Mouse (Mus musculus): ENCODE measurements around the gene Pik3cb. TPM values are rescaled to one million over a fixed set of nuclear protein-coding genes. Genes with fewer than 3 reads are reported as not detected.

Pik3cb gene
- polyA plus RNA-seq, 1 experiment from 2014 or later, result 4.0 TPM

DNA sequence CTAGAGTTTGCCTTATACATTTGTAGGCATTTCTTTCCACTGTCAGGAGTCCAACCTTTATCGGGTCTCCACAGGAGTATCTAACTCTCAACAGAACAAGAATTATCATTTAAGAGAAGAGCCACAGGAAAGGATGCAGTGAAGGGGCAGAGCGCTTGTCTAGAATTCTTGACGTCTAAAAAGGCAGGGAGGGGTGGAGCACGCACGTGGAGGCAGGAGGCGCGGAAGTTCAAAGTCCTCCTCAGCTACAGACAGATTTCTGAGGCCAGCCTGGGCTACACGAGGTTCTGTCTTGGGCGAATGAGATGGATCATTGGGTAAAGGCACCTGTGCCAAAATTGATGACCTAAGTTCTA lies 23.7 kb upstream of the Pik3cb start:
- H3K4me2 ChIP-seq (replicated peaks; ENCODE audit: low read depth), result no peak overlapping the region
- no peaks in the 10 kb centered on the region for H3K36me3 ChIP-seq (ENCODE audit: control insufficient read depth, insufficient read depth, low read length)
- no peaks in the 10 kb centered on the region for H3K27me3 ChIP-seq (ENCODE audit: control insufficient read depth, insufficient read depth, low read length)
- no peak for DNase-seq (ENCODE audit: low spot score)
- no peak overlapping the region for H3K9ac ChIP-seq (ENCODE audit: low read length)
- H3K27ac ChIP-seq (replicated peaks), result no peak overlapping the region
- 65% methylated on average over 9 of the region's 9 CpGs for WGBS
- H3K4me3 ChIP-seq (ENCODE audit: low read depth, low read length), result no peak overlapping the region
- ATAC-seq (ENCODE audit: low FRiP score, low TSS enrichment), result no peak
- no peaks in the 10 kb centered on the region for H3K4me1 ChIP-seq (replicated peaks; ENCODE audit: control insufficient read depth, insufficient read depth)
- no peak for TF ChIP-seq EP300 (optimal IDR thresholded peaks at IDR 0.05)
- no peak for TF ChIP-seq CTCF (IDR thresholded peaks at IDR 0.05; ENCODE audit: low read depth)
- H3K9me3 ChIP-seq (ENCODE audit: control insufficient read depth, low read length), result no peaks in the 10 kb centered on the region

DNA sequence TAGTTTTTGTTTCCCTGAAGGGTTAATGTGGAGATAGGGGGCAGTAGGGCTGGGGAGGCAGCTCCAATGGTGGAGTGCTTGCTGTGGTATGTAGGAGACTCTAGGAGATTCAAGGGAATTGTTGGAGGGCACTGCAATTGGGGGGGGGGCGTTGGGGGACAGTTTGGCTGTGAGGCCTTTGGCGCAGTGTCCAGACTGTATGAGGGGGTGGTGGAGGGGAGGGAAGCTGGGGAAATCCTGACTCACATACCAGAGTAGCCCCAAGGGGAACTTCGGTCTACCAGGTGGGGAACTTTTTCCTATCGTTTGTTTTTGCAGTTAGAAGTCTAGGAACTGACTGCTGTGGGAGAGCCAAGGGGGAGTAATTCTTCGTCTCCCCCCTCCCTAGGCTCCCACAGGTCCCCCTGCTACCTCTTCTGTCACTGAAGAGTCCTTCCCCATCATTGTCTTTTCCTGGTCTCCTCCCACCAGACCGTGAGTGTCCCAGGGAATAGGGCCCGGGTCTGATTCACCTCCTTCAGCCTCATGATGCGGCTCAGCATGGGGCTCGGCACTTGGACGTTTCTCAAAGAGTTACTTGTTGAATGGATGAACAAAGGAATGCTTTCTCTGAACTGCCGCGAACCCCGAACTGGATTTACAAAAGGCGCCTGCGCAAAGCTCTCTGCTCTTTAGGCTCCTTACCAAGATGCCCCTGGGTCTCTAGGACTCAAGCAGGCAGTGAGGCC lies 23.2 kb upstream of the Pik3cb start:
- Histone ChIP-seq H3K9ac (ENCODE audit: low read length) (no peak overlapping the region), H3K27me3 (ENCODE audit: control insufficient read depth, insufficient read depth, low read length) (no peaks in the 10 kb centered on the region), H3K4me1 (replicated peaks; ENCODE audit: control insufficient read depth, insufficient read depth) (no peaks in the 10 kb centered on the region), H3K36me3 (ENCODE audit: control insufficient read depth, insufficient read depth, low read length) (no peaks in the 10 kb centered on the region), H3K9me3 (ENCODE audit: control insufficient read depth, low read length) (no peaks in the 10 kb centered on the region), H3K4me2 (replicated peaks; ENCODE audit: low read depth) (no peak overlapping the region), H3K4me3 (ENCODE audit: low read depth, low read length) (no peak overlapping the region), H3K27ac (replicated peaks) (no peak overlapping the region)
- ATAC-seq (ENCODE audit: low FRiP score, low TSS enrichment) (no peak), DNase-seq (ENCODE audit: low spot score) (no peak)
- WGBS, result 30% methylated on average over 15 of the region's 15 CpGs
- TF ChIP-seq EP300 (optimal IDR thresholded peaks at IDR 0.05), result no peak
- no peak for TF ChIP-seq CTCF (IDR thresholded peaks at IDR 0.05; ENCODE audit: low read depth)

DNA sequence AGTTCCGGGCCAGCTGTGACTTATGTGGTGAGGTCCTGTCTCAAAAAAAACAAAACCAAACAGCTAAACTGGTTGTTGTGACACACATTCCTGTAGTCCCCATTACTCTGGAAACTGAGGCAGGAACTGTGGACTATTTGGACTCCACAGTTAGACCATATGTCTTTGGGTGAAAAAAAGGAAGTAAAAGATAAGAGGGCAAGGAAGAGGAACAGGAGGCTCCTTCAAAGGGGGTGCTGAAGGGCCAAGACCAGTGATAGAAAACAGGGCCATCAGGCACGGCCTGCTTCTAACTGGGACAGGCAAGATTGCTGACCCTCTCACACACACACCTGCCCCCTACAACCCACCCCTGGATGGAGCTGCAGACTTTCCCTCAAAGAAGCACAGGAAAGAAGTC lies 22.4 kb upstream of the Pik3cb start:
- no peak overlapping the region for H3K4me3 ChIP-seq (ENCODE audit: low read depth, low read length)
- H3K27me3 ChIP-seq (ENCODE audit: control insufficient read depth, insufficient read depth, low read length), result no peaks in the 10 kb centered on the region
- no peak for ATAC-seq (ENCODE audit: low FRiP score, low TSS enrichment)
- no peak for DNase-seq (ENCODE audit: low spot score)
- WGBS, result 89% methylated on average over 2 of the region's 2 CpGs
- no peaks in the 10 kb centered on the region for H3K36me3 ChIP-seq (ENCODE audit: control insufficient read depth, insufficient read depth, low read length)
- H3K4me2 ChIP-seq (replicated peaks; ENCODE audit: low read depth), result no peak overlapping the region
- no peaks in the 10 kb centered on the region for H3K9me3 ChIP-seq (ENCODE audit: control insufficient read depth, low read length)
- H3K9ac ChIP-seq (ENCODE audit: low read length), result no peak overlapping the region
- no peak overlapping the region for H3K27ac ChIP-seq (replicated peaks)
- TF ChIP-seq CTCF (IDR thresholded peaks at IDR 0.05; ENCODE audit: low read depth) (no peak), EP300 (optimal IDR thresholded peaks at IDR 0.05) (no peak)
- no peaks in the 10 kb centered on the region for H3K4me1 ChIP-seq (replicated peaks; ENCODE audit: control insufficient read depth, insufficient read depth)

DNA sequence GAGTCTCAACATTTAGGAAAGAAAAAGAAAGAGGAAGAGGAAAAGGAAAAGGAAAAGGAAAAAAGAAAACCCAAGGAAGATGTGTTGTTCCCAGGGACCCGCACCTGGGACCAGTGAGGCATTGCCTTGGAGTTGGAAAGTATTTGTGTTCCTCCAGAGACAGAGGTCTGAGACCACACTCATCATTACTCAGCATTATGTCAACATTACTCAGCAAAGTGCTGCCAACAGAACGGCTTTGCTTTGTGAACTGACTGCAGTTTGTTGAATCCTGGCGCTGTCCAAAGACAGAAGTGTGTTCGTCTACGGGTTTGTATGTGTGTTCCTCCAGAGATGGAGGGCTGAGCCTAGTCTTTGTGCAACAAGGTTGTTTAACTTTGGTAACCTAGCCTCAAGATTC lies 20.4 kb upstream of the Pik3cb start:
- Histone ChIP-seq H3K9ac (ENCODE audit: low read length) (no peak overlapping the region), H3K4me2 (replicated peaks; ENCODE audit: low read depth) (no peak overlapping the region), H3K4me1 (replicated peaks; ENCODE audit: control insufficient read depth, insufficient read depth) (no peaks in the 10 kb centered on the region), H3K9me3 (ENCODE audit: control insufficient read depth, low read length) (no peaks in the 10 kb centered on the region), H3K4me3 (ENCODE audit: low read depth, low read length) (no peak overlapping the region), H3K27me3 (ENCODE audit: control insufficient read depth, insufficient read depth, low read length) (no peaks in the 10 kb centered on the region), H3K36me3 (ENCODE audit: control insufficient read depth, insufficient read depth, low read length) (no peaks in the 10 kb centered on the region), H3K27ac (replicated peaks) (no peak overlapping the region)
- TF ChIP-seq CTCF (IDR thresholded peaks at IDR 0.05; ENCODE audit: low read depth) (no peak), EP300 (optimal IDR thresholded peaks at IDR 0.05) (no peak)
- 62% methylated on average over 5 of the region's 5 CpGs for WGBS
- no peak for DNase-seq (ENCODE audit: low spot score)
- ATAC-seq (ENCODE audit: low FRiP score, low TSS enrichment), result no peak

DNA sequence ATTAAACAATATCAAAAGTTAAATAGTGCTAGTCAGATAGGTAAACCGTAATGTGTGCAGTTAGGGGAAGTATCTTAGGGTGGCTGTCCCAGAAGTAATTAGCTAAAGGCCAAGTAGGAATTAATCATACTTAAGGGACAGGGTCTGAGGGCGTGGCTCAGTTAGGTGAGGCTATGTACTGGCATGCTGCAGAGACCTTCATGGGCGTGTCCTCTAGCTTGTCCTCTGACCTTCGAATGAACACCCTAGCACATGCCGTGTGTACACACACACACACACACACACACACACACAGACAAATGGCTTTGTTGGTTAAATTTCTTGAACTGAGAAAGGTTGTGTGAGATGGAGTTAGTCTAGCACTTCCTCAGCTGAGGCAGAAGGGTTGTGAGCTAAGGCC lies 19.5 kb upstream of the Pik3cb start:
- Histone ChIP-seq H3K9ac (ENCODE audit: low read length) (no peak overlapping the region), H3K9me3 (ENCODE audit: control insufficient read depth, low read length) (no peaks in the 10 kb centered on the region), H3K4me3 (ENCODE audit: low read depth, low read length) (no peak overlapping the region), H3K4me1 (replicated peaks; ENCODE audit: control insufficient read depth, insufficient read depth) (no peaks in the 10 kb centered on the region), H3K27me3 (ENCODE audit: control insufficient read depth, insufficient read depth, low read length) (no peaks in the 10 kb centered on the region), H3K27ac (replicated peaks) (no peak overlapping the region), H3K36me3 (ENCODE audit: control insufficient read depth, insufficient read depth, low read length) (no peaks in the 10 kb centered on the region), H3K4me2 (replicated peaks; ENCODE audit: low read depth) (no peak overlapping the region)
- 70% methylated on average over 5 of the region's 5 CpGs for WGBS
- ATAC-seq (ENCODE audit: low FRiP score, low TSS enrichment) (peak; percentile 82), DNase-seq (ENCODE audit: low spot score) (peak; percentile 41)
- TF ChIP-seq CTCF (IDR thresholded peaks at IDR 0.05; ENCODE audit: low read depth) (no peak), EP300 (optimal IDR thresholded peaks at IDR 0.05) (no peak)

DNA sequence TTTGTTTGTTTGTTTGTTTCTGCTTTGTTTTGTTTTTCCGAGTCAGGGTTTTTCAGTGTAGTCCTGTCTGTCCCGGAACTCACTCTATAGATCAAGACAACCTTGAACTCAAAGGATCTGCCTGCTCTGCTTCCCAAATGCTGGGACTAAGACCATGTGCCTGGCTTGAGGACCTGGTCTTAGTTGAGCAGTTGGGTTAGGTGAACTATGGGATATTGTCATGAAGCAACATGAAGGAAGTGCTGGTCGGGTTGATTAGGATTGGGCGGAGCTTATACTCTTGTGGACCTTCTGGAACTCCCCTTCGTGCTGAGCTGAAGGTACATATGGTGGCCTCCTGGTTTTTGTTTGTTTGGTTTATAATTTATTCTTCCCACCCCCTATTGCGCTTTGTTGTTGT lies 18.3 kb upstream of the Pik3cb start:
- DNase-seq (ENCODE audit: low spot score) (no peak), ATAC-seq (ENCODE audit: low FRiP score, low TSS enrichment) (no peak)
- H3K4me1 ChIP-seq (replicated peaks; ENCODE audit: control insufficient read depth, insufficient read depth), result no peaks in the 10 kb centered on the region
- H3K36me3 ChIP-seq (ENCODE audit: control insufficient read depth, insufficient read depth, low read length), result no peaks in the 10 kb centered on the region
- TF ChIP-seq CTCF (IDR thresholded peaks at IDR 0.05; ENCODE audit: low read depth) (no peak), EP300 (optimal IDR thresholded peaks at IDR 0.05) (no peak)
- H3K9me3 ChIP-seq (ENCODE audit: control insufficient read depth, low read length), result no peaks in the 10 kb centered on the region
- 76% methylated on average over 6 of the region's 6 CpGs for WGBS
- H3K4me3 ChIP-seq (ENCODE audit: low read depth, low read length), result no peak overlapping the region
- H3K27ac ChIP-seq (replicated peaks), result no peak overlapping the region
- no peak overlapping the region for H3K9ac ChIP-seq (ENCODE audit: low read length)
- no peaks in the 10 kb centered on the region for H3K27me3 ChIP-seq (ENCODE audit: control insufficient read depth, insufficient read depth, low read length)
- H3K4me2 ChIP-seq (replicated peaks; ENCODE audit: low read depth), result no peak overlapping the region
